Mouse (Mus musculus): ENCODE data around the gene Inpp5a. TPM values are rescaled to one million over a fixed set of nuclear protein-coding genes. Genes with fewer than 3 reads are reported as not detected.

The Inpp5a gene
- total RNA-seq, 2 experiments from 2014 or later = 48.2 to 49.4 TPM

DNA sequence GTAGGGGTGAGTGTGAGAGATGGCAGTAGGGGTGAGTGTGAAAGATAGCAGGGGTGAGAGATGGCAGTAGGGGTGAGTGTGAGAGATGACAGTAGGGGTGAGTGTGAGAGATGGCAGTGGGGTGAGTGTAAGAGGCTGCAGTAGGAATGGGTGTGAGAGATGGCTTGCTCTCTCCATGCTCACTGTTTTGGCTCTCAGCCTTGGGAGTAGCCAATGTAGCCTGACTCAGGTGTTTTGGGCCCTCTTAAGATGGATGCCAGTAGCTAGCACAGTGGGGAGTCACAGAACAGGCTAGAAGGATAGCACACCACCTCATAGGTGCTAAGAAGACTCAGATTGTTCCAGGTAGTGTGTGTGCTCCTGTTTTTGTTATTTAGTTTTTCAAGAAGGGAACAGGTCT, 46.8 kb downstream of the Inpp5a start:
- no peak for DNase-seq (ENCODE audit: low spot score in 2 of 2)
- intact Hi-C loops (cut with DNase I) = no loop called here

DNA sequence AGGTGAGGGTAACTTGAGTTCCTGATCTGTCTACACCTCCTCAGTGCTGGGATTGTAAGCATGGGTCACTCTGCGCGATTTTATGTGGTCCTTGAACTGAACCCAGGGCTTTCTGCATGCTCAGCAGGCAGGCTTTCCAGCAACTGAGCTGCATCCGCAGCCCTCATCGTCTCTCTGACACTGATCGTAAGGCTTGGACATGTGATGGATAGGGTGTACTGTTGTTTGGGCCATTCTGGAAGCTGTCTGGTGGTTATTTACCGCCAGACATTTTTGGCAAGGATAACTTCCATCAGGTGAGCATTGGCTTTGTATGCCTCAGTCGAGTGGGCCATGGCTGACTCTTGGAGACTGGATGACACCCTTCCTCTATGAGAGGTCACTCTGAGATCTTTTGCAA, 48.0 kb downstream of the Inpp5a start:
- intact Hi-C loops (cut with DNase I) = no loop called here
- no peak for DNase-seq (ENCODE audit: low spot score in 2 of 2)

DNA sequence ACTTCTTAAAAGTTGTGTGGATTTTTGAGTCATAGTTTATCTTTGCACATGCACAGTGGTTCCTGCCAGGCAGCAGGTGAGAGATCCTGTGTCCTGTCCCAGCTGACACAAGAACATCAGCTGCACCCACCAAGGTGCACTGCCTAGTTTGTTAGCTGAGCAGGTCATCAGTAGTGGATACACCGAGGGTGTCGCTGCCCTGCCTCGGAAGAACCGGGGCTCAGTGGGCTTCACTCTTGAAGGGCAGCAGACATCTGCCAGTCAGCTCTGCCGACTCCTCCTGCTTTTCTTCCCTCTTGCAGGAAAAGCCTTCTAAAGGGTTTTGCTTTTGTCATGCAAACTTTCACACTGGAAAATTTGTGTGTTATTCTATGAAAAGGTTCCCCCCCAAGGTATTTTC, 48.6 kb downstream of the Inpp5a start:
- no peak for DNase-seq (ENCODE audit: low spot score in 2 of 2)

DNA sequence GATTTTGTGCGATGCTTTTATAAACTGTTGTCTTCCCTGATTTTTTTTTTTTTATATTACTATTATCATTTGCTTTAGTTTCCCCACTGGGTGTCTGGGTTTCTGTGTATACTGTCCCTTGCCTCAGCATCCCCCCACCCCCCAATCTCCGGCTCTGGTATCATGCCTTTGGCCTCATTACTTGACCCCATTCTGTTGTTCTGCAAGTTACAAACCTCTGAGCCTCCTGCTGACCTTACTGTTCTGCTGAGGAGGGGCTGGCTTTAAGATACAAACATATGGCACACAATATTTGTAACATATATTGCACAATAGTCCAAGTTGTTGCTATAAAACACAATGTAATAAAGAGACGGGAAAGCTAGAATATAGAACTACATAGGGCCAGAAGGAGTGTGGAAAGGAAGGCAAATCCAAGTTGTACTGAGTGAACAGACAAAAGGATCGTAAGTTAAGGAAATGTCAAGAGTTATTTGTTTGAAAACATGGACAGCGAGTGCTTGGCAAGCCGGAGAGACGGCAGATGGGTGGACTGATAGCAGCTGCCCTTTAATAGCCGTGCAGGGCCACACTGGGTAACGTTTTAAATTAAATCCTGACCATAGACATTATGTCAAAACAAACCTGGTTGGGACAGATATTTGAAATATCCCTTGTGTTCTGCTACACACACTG, 49.2 kb downstream of the Inpp5a start:
- no peak for DNase-seq (ENCODE audit: low spot score in 2 of 2)

More for the DNA sequence above, 48.6 kb downstream of the Inpp5a start:
- intact Hi-C loops (cut with DNase I) = no loop called here

DNA sequence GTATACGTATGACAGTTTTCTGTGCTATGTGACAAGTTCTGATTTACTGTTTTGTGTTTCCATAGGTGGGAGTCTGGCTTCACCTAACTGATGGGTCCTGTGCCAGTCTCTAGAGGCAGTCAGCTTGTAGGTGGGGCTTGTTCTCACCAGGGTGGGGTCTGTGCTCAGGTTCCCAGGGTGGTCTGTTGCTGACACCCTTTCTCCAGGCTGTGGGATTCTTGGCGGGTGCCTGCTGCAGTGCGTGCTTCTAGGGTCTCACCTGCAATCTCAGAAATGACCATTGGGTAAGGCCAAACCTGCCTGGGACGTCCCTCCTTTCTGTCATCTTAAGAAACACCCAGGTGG, 49.7 kb downstream of the Inpp5a start:
- intact Hi-C loops (cut with DNase I) = no loop called here
- no peak for DNase-seq (ENCODE audit: low spot score in 2 of 2)

More for the DNA sequence above, 49.2 kb downstream of the Inpp5a start:
- intact Hi-C loops (cut with DNase I) = no loop called here

DNA sequence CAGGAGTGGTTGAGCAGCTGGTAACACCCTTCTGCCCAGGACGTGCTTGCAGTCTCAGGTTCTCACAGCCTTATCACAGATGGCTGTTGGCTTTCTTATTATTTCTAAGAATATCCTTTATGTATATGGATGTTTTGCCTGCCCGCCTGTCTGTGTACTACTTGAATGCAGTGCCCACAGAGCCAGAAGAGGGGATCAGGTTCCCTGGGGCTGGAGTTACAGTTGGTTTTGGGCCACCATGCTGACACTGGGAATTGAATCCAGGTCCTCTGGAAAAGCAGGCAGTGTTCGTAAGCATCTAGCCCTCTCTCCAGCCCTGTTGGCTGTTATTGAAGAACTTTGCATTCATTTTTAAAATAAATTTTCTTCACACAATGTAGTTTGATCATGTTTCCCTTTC, 50.1 kb downstream of the Inpp5a start:
- intact Hi-C loops (cut with DNase I) = no loop called here
- no peak for DNase-seq (ENCODE audit: low spot score in 2 of 2)

DNA sequence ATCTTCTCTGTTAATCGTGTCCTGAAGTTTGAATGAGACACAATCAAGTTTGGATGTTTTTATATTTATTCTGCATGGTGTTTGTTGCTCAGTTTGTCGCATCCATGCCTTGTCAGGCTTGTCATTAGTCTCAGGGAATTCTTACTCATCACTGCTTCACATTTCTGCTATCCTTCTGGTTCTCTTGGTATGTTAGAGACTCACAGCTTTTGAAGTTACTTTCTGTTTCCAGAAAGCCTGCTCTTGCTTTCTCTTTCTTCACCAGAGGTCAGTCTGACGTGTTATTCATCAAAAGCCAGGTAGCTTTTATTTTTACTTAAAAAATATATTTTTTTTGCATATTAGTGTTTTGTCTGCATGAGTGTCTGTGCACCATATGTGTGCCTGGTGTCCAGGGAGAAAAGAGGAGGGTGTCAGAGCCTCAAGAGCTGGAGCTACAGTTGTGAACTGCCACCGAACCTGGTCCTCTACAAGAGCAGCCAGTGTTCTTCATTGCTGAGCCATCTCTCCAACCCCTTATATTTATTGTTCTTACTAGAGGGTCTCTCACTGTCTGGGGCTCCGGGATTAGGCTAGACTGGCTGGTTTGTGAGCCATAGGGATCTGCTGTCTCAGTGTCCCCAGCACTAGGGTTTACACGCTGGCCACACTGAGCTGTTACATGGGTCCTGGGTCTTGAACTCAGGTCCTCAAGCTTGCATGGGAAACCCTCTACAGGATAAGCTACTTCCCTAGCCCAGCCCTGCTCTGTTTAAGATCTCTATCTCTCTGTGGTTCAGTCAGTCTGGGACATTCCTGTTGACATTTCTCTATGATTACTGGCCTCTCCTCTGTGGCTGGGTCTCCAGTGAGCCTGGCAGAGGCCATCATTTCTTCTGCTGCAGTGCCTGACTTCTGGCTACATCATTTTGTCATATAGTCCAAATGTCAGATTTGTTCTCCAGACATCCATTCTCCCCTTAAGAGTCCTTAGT, 51.3 kb downstream of the Inpp5a start:
- intact Hi-C loops (cut with DNase I) = no loop called here
- no peak for DNase-seq (ENCODE audit: low spot score in 2 of 2)

DNA sequence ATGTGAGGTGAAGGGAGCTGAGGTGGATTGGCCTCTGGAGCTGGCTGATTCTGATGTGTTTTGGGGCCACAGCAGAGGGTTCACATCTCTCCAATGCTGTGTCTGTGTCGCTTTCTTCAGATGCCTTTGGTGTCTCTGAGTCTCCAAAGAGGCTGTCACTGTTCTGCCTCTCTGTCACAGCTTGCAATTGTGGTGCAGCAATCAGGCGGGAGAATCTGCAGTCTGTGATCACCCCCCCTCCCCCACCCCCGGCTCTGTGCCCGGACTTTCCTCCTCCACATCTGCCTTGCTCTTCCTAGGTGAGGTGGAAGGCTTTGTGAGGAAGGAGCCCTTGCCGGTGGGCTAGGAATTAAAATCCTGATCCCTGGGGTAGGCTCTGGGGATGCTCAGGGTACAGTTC, 52.1 kb downstream of the Inpp5a start:
- no peak for DNase-seq (ENCODE audit: low spot score in 2 of 2)
- intact Hi-C loops (cut with DNase I) = no loop called here

DNA sequence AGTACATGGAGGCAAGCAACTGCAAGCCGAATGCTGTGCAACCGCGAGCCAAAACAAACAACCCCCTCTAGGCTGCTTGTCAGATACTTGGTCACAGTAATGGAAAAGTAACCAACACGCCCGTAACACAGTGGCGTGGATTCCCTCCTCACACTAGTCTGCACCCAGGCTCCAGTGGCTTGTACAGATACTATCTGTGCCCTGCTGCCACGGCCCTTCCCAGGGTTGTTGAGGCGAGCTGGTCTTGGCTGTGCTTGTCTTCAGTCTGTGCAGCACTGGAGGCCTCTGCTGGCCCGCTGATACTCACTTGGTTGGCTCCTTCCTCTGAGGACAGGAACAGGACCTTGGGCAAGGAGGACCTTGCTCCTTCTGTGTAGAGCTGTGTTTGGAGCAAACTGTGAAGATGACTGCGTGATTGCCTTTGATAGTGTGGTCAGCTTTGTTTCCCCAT, 52.9 kb downstream of the Inpp5a start:
- intact Hi-C loops (cut with DNase I) = no loop called here
- no peak for DNase-seq (ENCODE audit: low spot score in 2 of 2)

DNA sequence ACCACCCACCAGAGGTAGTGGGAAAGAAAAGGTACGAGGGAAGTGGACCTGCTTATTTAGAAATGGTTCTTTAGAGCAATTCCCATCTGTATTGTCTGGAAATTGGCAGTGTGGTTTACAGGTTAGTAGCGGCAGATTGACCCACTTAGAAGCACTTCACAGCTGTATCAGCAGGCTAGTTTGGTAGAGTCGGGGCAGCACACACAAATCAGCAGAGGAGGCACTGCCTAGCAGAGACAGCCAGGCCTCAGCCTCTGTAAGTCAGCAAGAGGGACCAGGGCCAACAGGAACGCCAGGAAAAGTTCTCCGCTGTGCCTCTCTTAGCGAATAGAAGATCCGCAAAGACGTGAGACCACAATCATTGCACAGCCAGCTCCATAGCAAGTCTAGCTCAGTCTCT, 56.7 kb downstream of the Inpp5a start:
- intact Hi-C loops (cut with DNase I) = no loop called here

DNA sequence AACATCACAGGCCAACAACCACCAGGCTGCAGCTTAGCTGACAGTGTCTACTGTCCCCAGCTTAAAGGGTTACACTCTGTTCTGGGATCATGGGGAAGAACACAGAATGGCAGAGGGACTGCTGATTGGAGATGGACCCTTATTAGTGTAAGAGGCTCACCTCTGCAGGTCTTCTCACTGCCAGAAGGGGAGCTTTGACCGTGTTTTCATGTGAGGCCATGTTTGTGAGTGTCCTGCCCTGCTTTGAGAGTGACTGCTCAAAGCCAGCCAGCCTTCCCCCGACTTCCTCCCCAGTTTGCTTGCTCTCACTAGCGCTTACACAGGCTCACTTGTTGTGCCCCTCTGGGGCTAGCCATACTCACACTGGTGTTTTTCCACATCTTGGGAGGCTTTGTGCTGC, 58.5 kb downstream of the Inpp5a start:
- intact Hi-C loops (cut with DNase I) = no loop called here
- no peak for DNase-seq (ENCODE audit: low spot score in 2 of 2)

More for the DNA sequence above, 56.7 kb downstream of the Inpp5a start:
- DNase-seq (ENCODE audit: low spot score in 2 of 2) = no peak

DNA sequence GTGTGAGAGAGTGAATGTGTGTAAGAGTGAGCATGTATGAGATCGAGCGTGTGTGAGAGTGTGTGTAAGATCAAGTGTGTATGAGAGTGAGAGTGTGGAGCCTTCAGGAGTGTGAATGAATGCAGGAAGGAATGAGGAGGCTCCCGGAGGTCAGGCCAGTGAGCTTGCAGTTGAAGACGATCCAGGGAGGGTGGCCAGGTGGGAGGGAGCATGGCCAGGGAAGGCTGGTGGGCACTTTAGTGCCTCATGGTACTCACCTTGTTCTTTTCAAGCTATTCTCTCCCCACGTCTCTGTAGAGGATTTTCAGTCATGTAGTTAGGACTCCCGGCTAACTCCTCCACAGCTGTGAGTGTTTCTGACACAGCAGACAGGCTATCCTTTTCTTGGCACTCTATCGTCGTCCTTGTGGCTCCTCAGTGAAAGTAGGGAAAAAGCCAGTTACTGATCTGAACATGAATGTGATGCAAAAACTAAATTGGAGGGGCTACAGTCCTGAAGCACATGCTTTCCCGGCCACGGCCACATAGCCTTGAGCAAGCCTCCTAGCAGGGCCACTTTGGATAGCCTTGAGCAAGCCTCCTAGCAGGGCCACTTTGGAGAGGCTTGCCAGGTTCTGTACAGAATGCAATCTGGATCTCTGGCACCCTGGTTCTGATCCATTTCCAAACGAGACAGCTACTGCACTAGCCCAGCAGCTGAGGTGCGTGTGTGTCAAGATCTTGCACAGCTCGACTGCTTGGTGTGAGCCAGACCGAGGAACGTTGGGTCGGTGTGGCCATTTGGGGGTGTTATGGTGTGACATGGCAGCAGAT, 61.5 kb downstream of the Inpp5a start:
- intact Hi-C loops (cut with DNase I) = no loop called here
- no peak for DNase-seq (ENCODE audit: low spot score in 2 of 2)

DNA sequence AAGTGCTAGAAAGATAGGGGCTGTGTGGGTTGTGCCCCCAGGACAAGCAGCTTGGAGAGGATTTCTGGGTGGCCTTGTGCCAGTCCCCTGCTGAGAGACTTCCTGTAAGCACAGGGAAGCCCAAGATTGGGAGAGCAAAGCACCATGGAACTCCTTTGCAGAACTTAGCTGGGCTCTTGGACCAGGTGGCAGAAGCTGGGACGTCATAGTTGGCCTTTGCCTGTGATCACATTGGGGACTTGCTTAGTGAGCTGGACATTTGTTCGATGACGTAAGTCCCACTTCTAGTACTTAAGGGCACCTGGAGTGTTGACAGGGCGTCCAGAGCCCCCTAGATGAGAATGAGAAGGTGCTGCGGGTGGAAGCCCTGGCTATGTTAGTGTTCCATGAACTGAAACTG, 62.8 kb downstream of the Inpp5a start:
- no peak for DNase-seq (ENCODE audit: low spot score in 2 of 2)
- intact Hi-C loops (cut with DNase I) = no loop called here

DNA sequence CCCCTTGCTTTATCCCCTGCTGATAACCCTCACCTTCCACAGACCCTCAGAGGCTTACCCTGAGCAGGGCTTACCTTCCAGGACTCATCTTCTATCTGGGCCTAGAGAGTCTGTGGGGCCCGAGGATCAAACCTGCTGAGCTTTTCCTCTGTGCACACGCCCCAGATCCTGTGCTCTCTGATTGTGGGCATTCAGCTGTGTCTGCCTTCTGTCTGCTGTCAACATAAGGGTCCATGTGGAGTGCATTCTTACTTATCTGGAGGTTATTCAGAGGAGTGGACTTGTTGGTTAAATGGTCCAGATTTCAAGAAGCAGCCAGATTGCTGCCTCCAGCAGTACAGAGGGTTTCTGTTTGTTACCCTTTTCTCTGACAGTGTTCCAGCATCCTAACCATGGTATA, 63.3 kb downstream of the Inpp5a start:
- intact Hi-C loops (cut with DNase I) = no loop called here
- no peak for DNase-seq (ENCODE audit: low spot score in 2 of 2)

DNA sequence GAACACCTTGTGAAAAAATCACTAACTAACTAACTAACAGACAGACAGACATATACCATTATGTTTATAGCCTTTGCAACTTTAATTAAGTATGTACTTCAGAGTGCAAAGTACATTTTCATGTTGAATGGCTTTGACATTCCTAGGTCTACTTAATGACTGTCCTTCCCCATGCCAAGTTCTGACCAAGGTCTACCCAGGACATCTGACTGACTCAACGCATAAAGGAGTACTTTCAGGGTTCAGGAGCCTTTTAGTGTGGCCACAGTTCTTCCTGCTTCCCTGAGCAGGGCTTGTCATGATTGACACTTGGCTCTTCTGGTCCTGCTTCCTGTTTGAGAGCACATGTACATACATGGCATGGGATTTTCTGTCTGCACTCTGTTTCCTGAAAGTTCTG, 64.3 kb downstream of the Inpp5a start:
- DNase-seq (ENCODE audit: low spot score in 2 of 2) = no peak
- intact Hi-C loops (cut with DNase I) = no loop called here

DNA sequence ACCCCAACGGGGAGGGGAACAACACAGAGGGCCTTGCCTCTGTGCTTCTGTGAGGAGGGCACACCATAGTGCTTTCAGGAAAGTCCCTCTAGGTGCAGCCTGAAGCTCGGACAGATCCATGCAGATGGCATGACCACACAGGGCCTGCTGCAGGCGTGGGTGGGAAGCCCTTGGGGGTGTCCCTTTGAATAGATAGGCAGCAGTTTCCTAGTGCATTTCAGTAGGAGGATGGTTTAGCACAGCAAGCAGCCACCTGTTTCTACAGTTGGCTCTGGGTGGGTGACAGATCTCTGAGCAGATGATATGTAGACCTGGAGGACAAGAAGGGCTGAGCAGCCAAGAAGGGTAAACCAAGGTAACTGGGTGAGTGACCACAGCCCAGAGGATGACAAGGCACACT, 65.4 kb downstream of the Inpp5a start:
- DNase-seq (ENCODE audit: low spot score in 2 of 2) = no peak
- intact Hi-C loops (cut with DNase I) = no loop called here

DNA sequence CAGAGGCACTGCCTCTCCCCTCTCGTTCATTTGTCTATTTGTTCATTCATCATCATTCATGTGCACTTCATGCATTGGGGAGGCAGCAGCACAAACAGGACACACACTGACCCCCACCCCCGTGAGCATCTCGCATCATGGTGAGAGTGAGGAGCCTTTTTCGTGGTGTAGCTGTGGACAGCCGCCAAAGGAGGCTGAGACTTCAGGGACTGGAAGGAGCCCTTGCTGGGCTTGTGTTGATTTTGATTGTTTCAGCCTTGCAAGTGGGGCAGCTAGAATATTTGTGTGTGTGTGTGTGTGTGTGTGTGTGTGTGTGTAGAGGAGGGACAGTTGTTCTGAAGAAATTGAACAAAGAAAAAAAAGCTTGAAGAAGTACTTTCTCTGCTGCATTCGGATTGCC, 67.8 kb downstream of the Inpp5a start:
- DNase-seq (ENCODE audit: low spot score in 2 of 2) = no peak
- intact Hi-C loops (cut with DNase I) = no loop called here

DNA sequence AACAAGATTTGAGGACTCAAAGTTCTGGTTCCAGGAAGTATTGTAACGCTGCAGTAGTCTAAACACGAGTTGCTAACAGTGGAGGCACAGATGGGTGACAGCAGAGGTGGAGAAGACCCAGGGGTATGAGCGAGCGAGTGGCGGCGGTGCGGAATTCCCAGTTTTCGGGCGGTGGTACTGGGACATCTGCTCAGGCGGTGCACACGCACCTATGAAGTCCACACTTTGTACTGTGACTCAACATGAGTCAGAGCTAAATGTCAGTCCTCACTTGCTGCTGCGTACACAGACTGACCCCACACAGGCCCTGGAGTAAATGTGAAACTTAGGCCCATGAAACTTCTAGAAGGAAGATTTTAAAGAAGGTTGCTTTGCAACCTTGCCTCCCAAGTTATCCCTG, 72.4 kb downstream of the Inpp5a start:
- intact Hi-C loops (cut with DNase I) = no loop called here
- no peak for DNase-seq (ENCODE audit: low spot score in 2 of 2)

DNA sequence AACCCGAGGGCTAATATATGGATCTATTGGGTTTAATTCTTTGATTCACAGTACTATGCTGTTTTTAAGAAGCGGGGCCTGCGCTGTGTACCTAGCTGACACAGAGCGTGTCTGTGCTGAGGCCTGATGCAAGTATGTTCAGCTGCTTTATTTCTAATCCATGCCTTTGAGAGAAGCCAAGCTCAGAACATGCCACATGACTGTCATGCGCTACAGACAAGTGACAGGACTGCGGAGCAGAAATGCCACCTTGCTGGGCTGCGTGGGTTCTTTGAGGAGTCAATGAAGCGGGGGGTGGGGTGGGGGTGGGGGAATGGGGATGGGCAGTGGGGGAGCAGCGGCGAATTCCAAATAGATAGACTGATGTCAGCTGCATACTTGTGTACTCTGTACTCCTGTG, 73.2 kb downstream of the Inpp5a start:
- no peak for DNase-seq (ENCODE audit: low spot score in 2 of 2)
- intact Hi-C loops (cut with DNase I) = no loop called here

DNA sequence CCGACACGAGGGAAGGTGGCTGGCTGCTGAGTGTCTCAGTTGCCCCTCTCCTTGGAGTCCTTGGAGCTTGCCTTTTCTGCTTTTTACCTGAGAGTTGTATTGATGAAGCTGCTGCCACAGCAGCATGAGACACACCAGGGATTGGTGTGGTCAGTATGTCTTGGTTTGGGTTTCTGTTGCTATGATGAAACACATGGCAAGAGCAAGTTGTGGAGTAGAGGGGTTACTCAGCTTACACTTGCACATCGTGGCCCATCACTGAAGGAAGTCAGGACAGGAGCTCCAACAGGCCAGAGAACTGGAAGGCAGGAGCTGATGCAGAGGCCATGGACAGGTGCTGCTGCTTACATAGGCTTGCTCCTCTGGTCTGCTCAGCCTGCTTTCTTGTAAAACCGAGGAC, 76.6 kb downstream of the Inpp5a start:
- no peak for DNase-seq (ENCODE audit: low spot score in 2 of 2)
- intact Hi-C loops (cut with DNase I) = no loop called here
